Mouse (Mus musculus) kidney, embryonic 15.5 days (tissue): ENCODE results near the gene Slc26a1. TPM values are rescaled to one million over a fixed set of nuclear protein-coding genes. Genes with fewer than 3 reads are reported as not detected.
A peak's percentile ranks its signal among the peaks of the same experiment; 100 is the strongest.

ENCODE experiments used
- ATAC-seq: fragments of 200-750 bp; cut with Nextera tagmentation; replicated peaks from 2 replicates; pipeline ENCODE4 v1.8.0; 2017; ENCODE audit warnings: moderate TSS enrichment; ENCODE audit not compliant: low FRiP score
- H3K27ac ChIP-seq: fragments of 300-500 bp; sonication (generic); 2 replicates; pipeline ENCODE4 v1.5.1; 2015; ENCODE audit warnings: mild to moderate bottlenecking, inconsistent platforms
- H3K27me3 ChIP-seq: fragments of 300-500 bp; sonication (generic); 2 replicates; pipeline ENCODE4 v1.6.1; 2015; ENCODE audit warnings: inconsistent platforms
- H3K36me3 ChIP-seq: fragments of 300-500 bp; sonication (generic); 2 replicates; pipeline ENCODE4 v1.6.1; 2015; ENCODE audit warnings: inconsistent platforms
- H3K4me1 ChIP-seq: fragments of 300-500 bp; sonication (generic); 2 replicates; pipeline ENCODE4 v1.6.1; 2015; ENCODE audit warnings: inconsistent platforms
- H3K4me2 ChIP-seq: fragments of 300-500 bp; sonication (generic); 2 replicates; pipeline ENCODE4 v1.6.1; 2015; ENCODE audit warnings: moderate library complexity, mild to moderate bottlenecking, inconsistent platforms
- H3K4me3 ChIP-seq: fragments of 300-500 bp; sonication (generic); replicated peaks from 2 replicates; pipeline ENCODE4 v1.5.1; 2015; ENCODE audit warnings: mild to moderate bottlenecking, inconsistent platforms
- H3K9ac ChIP-seq: fragments of 300-500 bp; sonication (generic); 2 replicates; pipeline ENCODE4 v1.6.1; 2015; ENCODE audit warnings: mild to moderate bottlenecking, inconsistent platforms
- H3K9me3 ChIP-seq: fragments of 300-500 bp; sonication (generic); replicated peaks from 2 replicates; pipeline ENCODE4 v1.6.1; 2016; ENCODE audit warnings: inconsistent platforms
- WGBS: fragments of 180-500 bp; shearing (Covaris S2); methylation state at CpG from one replicate; pipeline ENCODE4 v1.1.7; 2015; ENCODE audit warnings: mixed read lengths; 5-methylcytosine and 5-hydroxymethylcytosine counted together
- polyA plus RNA-seq: library from polyadenylated mRNA; unstranded; fragments of >200 nt; fragmentation: Nextera tagmentation; extraction: Ambion mirVana; gene quantifications from 2 replicates; pipeline ENCODE4 v1.2.1, GENCODE M21; 2015

Gene Slc26a1
- 4.3 and 4.9 TPM in 2 replicates for polyA plus RNA-seq

- 73% methylated on average over 9 of the region's 9 CpGs for WGBS
- no peaks in the 10 kb centered on the region for H3K27me3 ChIP-seq
- no peak within 1 kb of the TSS for H3K9ac ChIP-seq
- no peak within 1 kb of the TSS for H3K4me2 ChIP-seq
- H3K4me3 ChIP-seq, result no peak within 1 kb of the TSS
- H3K36me3 ChIP-seq, result peaks cover 19% of the 10 kb centered on the region
- peak within 1 kb of the TSS; percentile 67 for H3K27ac ChIP-seq
- H3K4me1 ChIP-seq, result peaks cover 16% of the 10 kb centered on the region
- ATAC-seq, result no peak; the same call in 1 of the 2 replicates
- H3K9me3 ChIP-seq, result no peaks in the 10 kb centered on the region
These were observed at the start of gene Slc26a1 for GRCm38 (mm10) chr5:108675251-108675816. TSS of gene Slc26a1 (minus strand) at chr5:108675569.

- 66% methylated on average over 2 of the region's 2 CpGs for WGBS
- Histone ChIP-seq H3K27ac (no peak overlapping the region), H3K4me3 (no peak overlapping the region), H3K27me3 (no peaks in the 10 kb centered on the region), H3K9ac (no peak overlapping the region), H3K9me3 (no peaks in the 10 kb centered on the region), H3K36me3 (no peaks in the 10 kb centered on the region), H3K4me2 (no peak overlapping the region), H3K4me1 (no peaks in the 10 kb centered on the region)
- no peak for ATAC-seq
These were observed 48.6 kb upstream of the Slc26a1 start for GRCm38 (mm10) chr5:108724006-108724405.

GRCm38 (mm10) chr5:108719761-108720160 is 44.4 kb upstream of the Slc26a1 start:
- H3K4me3 ChIP-seq, result no peak overlapping the region
- H3K4me1 ChIP-seq, result peaks cover 9% of the 10 kb centered on the region
- ATAC-seq, result no peak
- 76% methylated on average over 7 of the region's 7 CpGs for WGBS
- no peak overlapping the region for H3K27ac ChIP-seq
- no peaks in the 10 kb centered on the region for H3K27me3 ChIP-seq
- no peaks in the 10 kb centered on the region for H3K36me3 ChIP-seq
- H3K9me3 ChIP-seq, result no peaks in the 10 kb centered on the region
- no peak overlapping the region for H3K9ac ChIP-seq
- no peak overlapping the region for H3K4me2 ChIP-seq

GRCm38 (mm10) chr5:108718051-108718450 is 42.7 kb upstream of the Slc26a1 start:
- H3K4me1 ChIP-seq, result peaks cover 12% of the 10 kb centered on the region
- H3K4me2 ChIP-seq, result no peak overlapping the region
- no peak for ATAC-seq
- H3K9me3 ChIP-seq, result no peaks in the 10 kb centered on the region
- H3K27ac ChIP-seq, result peak overlapping the region; percentile 54; the same call in 1 of the 2 replicates
- no peaks in the 10 kb centered on the region for H3K36me3 ChIP-seq
- H3K9ac ChIP-seq, result no peak overlapping the region
- H3K27me3 ChIP-seq, result no peaks in the 10 kb centered on the region
- no peak overlapping the region for H3K4me3 ChIP-seq
- WGBS, result 29% methylated on average over 4 of the region's 4 CpGs

- Histone ChIP-seq H3K4me3 (no peak overlapping the region), H3K36me3 (no peaks in the 10 kb centered on the region), H3K27me3 (no peaks in the 10 kb centered on the region), H3K9ac (no peak overlapping the region), H3K4me2 (no peak overlapping the region), H3K9me3 (no peaks in the 10 kb centered on the region), H3K27ac (no peak overlapping the region), H3K4me1 (peaks cover 12% of the 10 kb centered on the region)
- no peak for ATAC-seq
- 86% methylated on average over 1 of the region's 1 CpGs for WGBS
These were observed 40.6 kb upstream of the Slc26a1 start for GRCm38 (mm10) chr5:108715974-108716373.

GRCm38 (mm10) chr5:108714149-108714548 is 38.8 kb upstream of the Slc26a1 start:
- no peaks in the 10 kb centered on the region for H3K36me3 ChIP-seq
- H3K9ac ChIP-seq, result no peak overlapping the region
- no peak overlapping the region for H3K4me2 ChIP-seq
- H3K27me3 ChIP-seq, result no peaks in the 10 kb centered on the region
- H3K9me3 ChIP-seq, result no peaks in the 10 kb centered on the region
- WGBS, result 63% methylated on average over 6 of the region's 6 CpGs
- H3K4me1 ChIP-seq, result peaks cover 12% of the 10 kb centered on the region
- no peak for ATAC-seq
- no peak overlapping the region for H3K27ac ChIP-seq
- no peak overlapping the region for H3K4me3 ChIP-seq

- 0 out of 2 replicates have a peak, but pooled peaks cover under 1% of the 10 kb centered on the region for H3K36me3 ChIP-seq
- H3K4me3 ChIP-seq, result no peak overlapping the region
- H3K9me3 ChIP-seq, result no peaks in the 10 kb centered on the region
- no peaks in the 10 kb centered on the region for H3K27me3 ChIP-seq
- no peak overlapping the region for H3K27ac ChIP-seq
- H3K4me1 ChIP-seq, result peaks cover 12% of the 10 kb centered on the region
- no peak for ATAC-seq
- H3K9ac ChIP-seq, result no peak overlapping the region
- H3K4me2 ChIP-seq, result no peak overlapping the region
These were observed 38.3 kb upstream of the Slc26a1 start for GRCm38 (mm10) chr5:108713691-108714090.

GRCm38 (mm10) chr5:108713096-108713495 is 37.7 kb upstream of the Slc26a1 start:
- H3K4me2 ChIP-seq, result no peak overlapping the region
- H3K9ac ChIP-seq, result no peak overlapping the region
- H3K4me1 ChIP-seq, result peaks cover 7% of the 10 kb centered on the region
- H3K9me3 ChIP-seq, result no peaks in the 10 kb centered on the region
- 94% methylated on average over 2 of the region's 2 CpGs for WGBS
- no peak overlapping the region for H3K4me3 ChIP-seq
- no peaks in the 10 kb centered on the region for H3K27me3 ChIP-seq
- ATAC-seq, result no peak
- 0 out of 2 replicates have a peak, but pooled peaks cover 5% of the 10 kb centered on the region for H3K36me3 ChIP-seq
- H3K27ac ChIP-seq, result no peak overlapping the region

- peaks cover 16% of the 10 kb centered on the region for H3K36me3 ChIP-seq
- no peak overlapping the region for H3K27ac ChIP-seq
- ATAC-seq, result no peak
- no peaks in the 10 kb centered on the region for H3K9me3 ChIP-seq
- no peak overlapping the region for H3K4me3 ChIP-seq
- no peak overlapping the region for H3K4me2 ChIP-seq
- H3K27me3 ChIP-seq, result no peaks in the 10 kb centered on the region
- 76% methylated on average over 6 of the region's 6 CpGs for whole genome bisulfite sequencing
- H3K4me1 ChIP-seq, result 0 out of 2 replicates have a peak, but pooled peaks cover 3% of the 10 kb centered on the region
- H3K9ac ChIP-seq, result no peak overlapping the region
These were observed 36.6 kb upstream of the Slc26a1 start for GRCm38 (mm10) chr5:108711968-108712367.

GRCm38 (mm10) chr5:108708981-108709731 is 33.8 kb upstream of the Slc26a1 start:
- peaks cover 42% of the 10 kb centered on the region for H3K36me3 ChIP-seq
- H3K27me3 ChIP-seq, result no peaks in the 10 kb centered on the region
- H3K9me3 ChIP-seq, result no peaks in the 10 kb centered on the region
- no peak overlapping the region for H3K4me3 ChIP-seq
- WGBS, result 42% methylated on average over 6 of the region's 6 CpGs
- H3K4me2 ChIP-seq, result no peak overlapping the region
- H3K4me1 ChIP-seq, result 0 out of 2 replicates have a peak, but pooled peaks cover 5% of the 10 kb centered on the region
- H3K27ac ChIP-seq, result no peak overlapping the region
- no peak overlapping the region for H3K9ac ChIP-seq
- 0 out of 2 replicates have a peak, but pooled peaks have one; percentile 15 for ATAC-seq

GRCm38 (mm10) chr5:108708419-108708818 is 33.0 kb upstream of the Slc26a1 start:
- H3K4me3 ChIP-seq, result no peak overlapping the region
- WGBS, result 88% methylated on average over 1 of the region's 1 CpGs
- ATAC-seq, result no peak
- no peak overlapping the region for H3K27ac ChIP-seq
- peaks cover 9% of the 10 kb centered on the region for H3K4me1 ChIP-seq
- no peak overlapping the region for H3K4me2 ChIP-seq
- H3K9me3 ChIP-seq, result no peaks in the 10 kb centered on the region
- H3K27me3 ChIP-seq, result no peaks in the 10 kb centered on the region
- no peak overlapping the region for H3K9ac ChIP-seq
- peaks cover 42% of the 10 kb centered on the region for H3K36me3 ChIP-seq

- H3K9ac ChIP-seq, result no peak overlapping the region
- H3K27ac ChIP-seq, result no peak overlapping the region
- no peak for ATAC-seq
- H3K9me3 ChIP-seq, result no peaks in the 10 kb centered on the region
- H3K36me3 ChIP-seq, result peaks cover 42% of the 10 kb centered on the region
- peaks cover 15% of the 10 kb centered on the region for H3K4me1 ChIP-seq
- H3K4me2 ChIP-seq, result no peak overlapping the region
- WGBS, result 88% methylated on average over 2 of the region's 2 CpGs
- H3K27me3 ChIP-seq, result no peaks in the 10 kb centered on the region
- H3K4me3 ChIP-seq, result no peak overlapping the region
These were observed 32.4 kb upstream of the Slc26a1 start for GRCm38 (mm10) chr5:108707758-108708157.
